Mouse (Mus musculus): Measurements from ENCODE around the gene D6Ertd527e. TPM values are rescaled to one million over a fixed set of nuclear protein-coding genes. Genes with fewer than 3 reads are reported as not detected.

The D6Ertd527e gene
- polyA plus RNA-seq (2014; fragmentation: Nextera tagmentation; extraction: Ambion mirVana) = 0.11 and 0.17 TPM in 2 replicates

- ATAC-seq (ENCODE audit: insufficient read depth, low FRiP score, low TSS enrichment) (no peak), DNase-seq (ENCODE audit: low spot score) (no peak)
- Histone ChIP-seq H3K9me3 (ENCODE audit: control insufficient read depth, low read length) (no peaks in the 10 kb centered on the region), H3K4me3 (ENCODE audit: low read depth, low read length) (no peak within 1 kb of the TSS), H3K4me2 (ENCODE audit: low read depth) (no peak within 1 kb of the TSS), H3K36me3 (ENCODE audit: control insufficient read depth, insufficient read depth, low read length) (no peaks in the 10 kb centered on the region), H3K4me1 (ENCODE audit: control insufficient read depth, insufficient read depth, low read length) (no peaks in the 10 kb centered on the region), H3K27me3 (ENCODE audit: control insufficient read depth, insufficient read depth, low read length) (no peaks in the 10 kb centered on the region), H3K9ac (ENCODE audit: low read length) (no peak within 1 kb of the TSS), H3K27ac (ENCODE audit: low read depth, low read length) (no peak within 1 kb of the TSS)
- 81% methylated on average over 11 of the region's 11 CpGs for WGBS
Observed at GRCm38 (mm10) chr6:87104123-87104796, at the start of gene D6Ertd527e. D6Ertd527e (plus strand) TSS chr6:87104746.

GRCm38 (mm10) chr6:87059754-87060153, 44.8 kb upstream of the D6Ertd527e start:
- DNase-seq (ENCODE audit: low spot score) (no peak), ATAC-seq (ENCODE audit: insufficient read depth, low FRiP score, low TSS enrichment) (no peak)
- no peak overlapping the region for H3K27ac ChIP-seq (ENCODE audit: low read depth, low read length)
- WGBS = 92% methylated on average over 1 of the region's 1 CpGs
- no peak overlapping the region for H3K9ac ChIP-seq (ENCODE audit: low read length)
- no peaks in the 10 kb centered on the region for H3K4me1 ChIP-seq (ENCODE audit: control insufficient read depth, insufficient read depth, low read length)
- H3K36me3 ChIP-seq (ENCODE audit: control insufficient read depth, insufficient read depth, low read length) = peaks cover 16% of the 10 kb centered on the region
- no peak overlapping the region for H3K4me2 ChIP-seq (ENCODE audit: low read depth)
- no peak overlapping the region for H3K4me3 ChIP-seq (ENCODE audit: low read depth, low read length)
- H3K9me3 ChIP-seq (ENCODE audit: control insufficient read depth, low read length) = no peaks in the 10 kb centered on the region
- H3K27me3 ChIP-seq (ENCODE audit: control insufficient read depth, insufficient read depth, low read length) = no peaks in the 10 kb centered on the region

GRCm38 (mm10) chr6:87063586-87063985, 41.0 kb upstream of the D6Ertd527e start:
- H3K4me1 ChIP-seq (ENCODE audit: control insufficient read depth, insufficient read depth, low read length) = no peaks in the 10 kb centered on the region
- H3K4me3 ChIP-seq (ENCODE audit: low read depth, low read length) = no peak overlapping the region
- no peak overlapping the region for H3K9ac ChIP-seq (ENCODE audit: low read length)
- ATAC-seq (ENCODE audit: insufficient read depth, low FRiP score, low TSS enrichment) (no peak), DNase-seq (ENCODE audit: low spot score) (no peak)
- no peak overlapping the region for H3K4me2 ChIP-seq (ENCODE audit: low read depth)
- H3K36me3 ChIP-seq (ENCODE audit: control insufficient read depth, insufficient read depth, low read length) = peaks cover 10% of the 10 kb centered on the region
- no peak overlapping the region for H3K27ac ChIP-seq (ENCODE audit: low read depth, low read length)
- H3K27me3 ChIP-seq (ENCODE audit: control insufficient read depth, insufficient read depth, low read length) = no peaks in the 10 kb centered on the region
- H3K9me3 ChIP-seq (ENCODE audit: control insufficient read depth, low read length) = no peaks in the 10 kb centered on the region
- 95% methylated on average over 4 of the region's 4 CpGs for WGBS

GRCm38 (mm10) chr6:87068209-87068608, 36.3 kb upstream of the D6Ertd527e start:
- H3K4me1 ChIP-seq (ENCODE audit: control insufficient read depth, insufficient read depth, low read length) = no peaks in the 10 kb centered on the region
- no peaks in the 10 kb centered on the region for H3K27me3 ChIP-seq (ENCODE audit: control insufficient read depth, insufficient read depth, low read length)
- peaks cover 9% of the 10 kb centered on the region for H3K36me3 ChIP-seq (ENCODE audit: control insufficient read depth, insufficient read depth, low read length)
- DNase-seq (ENCODE audit: low spot score) = no peak
- no peak overlapping the region for H3K4me2 ChIP-seq (ENCODE audit: low read depth)
- no peak overlapping the region for H3K4me3 ChIP-seq (ENCODE audit: low read depth, low read length)
- no peak overlapping the region for H3K9ac ChIP-seq (ENCODE audit: low read length)
- WGBS = 90% methylated on average over 2 of the region's 2 CpGs
- no peak overlapping the region for H3K27ac ChIP-seq (ENCODE audit: low read depth, low read length)
- no peaks in the 10 kb centered on the region for H3K9me3 ChIP-seq (ENCODE audit: control insufficient read depth, low read length)
- no peak for ATAC-seq (ENCODE audit: insufficient read depth, low FRiP score, low TSS enrichment)

GRCm38 (mm10) chr6:87069195-87069900, 35.2 kb upstream of the D6Ertd527e start:
- no peak overlapping the region for H3K4me2 ChIP-seq (ENCODE audit: low read depth)
- no peak for ATAC-seq (ENCODE audit: insufficient read depth, low FRiP score, low TSS enrichment)
- no peak overlapping the region for H3K4me3 ChIP-seq (ENCODE audit: low read depth, low read length)
- H3K27me3 ChIP-seq (ENCODE audit: control insufficient read depth, insufficient read depth, low read length) = no peaks in the 10 kb centered on the region
- no peaks in the 10 kb centered on the region for H3K9me3 ChIP-seq (ENCODE audit: control insufficient read depth, low read length)
- H3K4me1 ChIP-seq (ENCODE audit: control insufficient read depth, insufficient read depth, low read length) = no peaks in the 10 kb centered on the region
- no peak for DNase-seq (ENCODE audit: low spot score)
- H3K36me3 ChIP-seq (ENCODE audit: control insufficient read depth, insufficient read depth, low read length) = peaks cover 9% of the 10 kb centered on the region
- H3K9ac ChIP-seq (ENCODE audit: low read length) = no peak overlapping the region
- WGBS = 90% methylated on average over 7 of the region's 7 CpGs
- H3K27ac ChIP-seq (ENCODE audit: low read depth, low read length) = no peak overlapping the region

- no peaks in the 10 kb centered on the region for H3K9me3 ChIP-seq (ENCODE audit: control insufficient read depth, low read length)
- 95% methylated on average over 4 of the region's 4 CpGs for WGBS
- no peak overlapping the region for H3K4me3 ChIP-seq (ENCODE audit: low read depth, low read length)
- DNase-seq (ENCODE audit: low spot score) = no peak
- ATAC-seq (ENCODE audit: insufficient read depth, low FRiP score, low TSS enrichment) = no peak
- no peak overlapping the region for H3K9ac ChIP-seq (ENCODE audit: low read length)
- H3K4me2 ChIP-seq (ENCODE audit: low read depth) = no peak overlapping the region
- no peaks in the 10 kb centered on the region for H3K27me3 ChIP-seq (ENCODE audit: control insufficient read depth, insufficient read depth, low read length)
- no peak overlapping the region for H3K27ac ChIP-seq (ENCODE audit: low read depth, low read length)
- H3K36me3 ChIP-seq (ENCODE audit: control insufficient read depth, insufficient read depth, low read length) = peaks cover 9% of the 10 kb centered on the region
- no peaks in the 10 kb centered on the region for H3K4me1 ChIP-seq (ENCODE audit: control insufficient read depth, insufficient read depth, low read length)
Observed at GRCm38 (mm10) chr6:87070641-87071040, 33.9 kb upstream of the D6Ertd527e start.

GRCm38 (mm10) chr6:87072759-87073158, 31.8 kb upstream of the D6Ertd527e start:
- Histone ChIP-seq H3K27me3 (ENCODE audit: control insufficient read depth, insufficient read depth, low read length) (no peaks in the 10 kb centered on the region), H3K9me3 (ENCODE audit: control insufficient read depth, low read length) (no peaks in the 10 kb centered on the region), H3K4me2 (ENCODE audit: low read depth) (no peak overlapping the region), H3K27ac (ENCODE audit: low read depth, low read length) (no peak overlapping the region), H3K4me1 (ENCODE audit: control insufficient read depth, insufficient read depth, low read length) (no peaks in the 10 kb centered on the region), H3K36me3 (ENCODE audit: control insufficient read depth, insufficient read depth, low read length) (peaks cover 12% of the 10 kb centered on the region), H3K4me3 (ENCODE audit: low read depth, low read length) (no peak overlapping the region), H3K9ac (ENCODE audit: low read length) (no peak overlapping the region)
- ATAC-seq (ENCODE audit: insufficient read depth, low FRiP score, low TSS enrichment) (no peak), DNase-seq (ENCODE audit: low spot score) (no peak)
- WGBS = 86% methylated on average over 4 of the region's 4 CpGs

GRCm38 (mm10) chr6:87075092-87075685, 29.4 kb upstream of the D6Ertd527e start:
- WGBS = 91% methylated on average over 3 of the region's 3 CpGs

More at GRCm38 (mm10) chr6:87075092-87075685, 29.4 kb upstream of the D6Ertd527e start:
- Histone ChIP-seq H3K9ac (ENCODE audit: low read length) (no peak overlapping the region), H3K4me3 (ENCODE audit: low read depth, low read length) (no peak overlapping the region), H3K4me2 (ENCODE audit: low read depth) (no peak overlapping the region), H3K27ac (ENCODE audit: low read depth, low read length) (no peak overlapping the region), H3K27me3 (ENCODE audit: control insufficient read depth, insufficient read depth, low read length) (no peaks in the 10 kb centered on the region), H3K4me1 (ENCODE audit: control insufficient read depth, insufficient read depth, low read length) (no peaks in the 10 kb centered on the region), H3K9me3 (ENCODE audit: control insufficient read depth, low read length) (no peaks in the 10 kb centered on the region), H3K36me3 (ENCODE audit: control insufficient read depth, insufficient read depth, low read length) (peaks cover 8% of the 10 kb centered on the region)
- ATAC-seq (ENCODE audit: insufficient read depth, low FRiP score, low TSS enrichment) (no peak), DNase-seq (ENCODE audit: low spot score) (no peak)
